Mouse (Mus musculus): ENCODE measurements around the gene Kdm2a. TPM values are rescaled to one million over a fixed set of nuclear protein-coding genes. Genes with fewer than 3 reads are reported as not detected.
A peak's percentile ranks its signal among the peaks of the same experiment; 100 is the strongest.

Gene Kdm2a
- polyA plus RNA-seq, 1 experiment = 78.4 TPM

DNA sequence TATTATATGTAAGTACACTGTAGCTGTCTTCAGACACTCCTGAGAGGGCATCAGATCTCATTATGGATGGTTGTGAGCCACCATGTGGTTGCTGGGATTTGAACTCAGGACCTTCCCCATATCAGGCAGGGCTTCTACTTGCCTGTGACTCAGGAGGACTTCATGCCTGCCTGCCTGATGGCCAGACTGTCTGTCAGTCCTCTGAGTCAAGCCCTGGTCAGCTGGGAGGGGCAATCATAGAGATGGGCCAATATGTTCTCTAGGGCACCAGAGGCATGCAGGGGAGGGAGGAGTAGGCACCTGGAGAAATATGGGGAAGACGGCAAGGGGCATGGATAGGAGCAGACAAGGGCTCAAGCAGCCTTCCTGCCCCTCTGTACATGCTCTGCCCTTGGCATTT is 36.9 kb upstream of the Kdm2a start:
- Histone ChIP-seq H3K27me3 (ENCODE audit: control insufficient read depth, insufficient read depth, low read length, poor library complexity, severe bottlenecking) (no peaks in the 10 kb centered on the region), H3K36me3 (ENCODE audit: control insufficient read depth, insufficient read depth, low read length, poor library complexity, severe bottlenecking) (no peaks in the 10 kb centered on the region), H3K4me1 (ENCODE audit: control insufficient read depth, insufficient read depth, low read length) (peaks cover 2% of the 10 kb centered on the region), H3K27ac (ENCODE audit: insufficient read depth, low read length) (no peak overlapping the region), H3K4me3 (ENCODE audit: low read depth, low read length) (no peak overlapping the region), H3K9ac (ENCODE audit: low read depth, poor library complexity, severe bottlenecking) (no peak overlapping the region), H3K9me3 (replicated peaks; ENCODE audit: control insufficient read depth, insufficient read depth, low read length, poor library complexity, severe bottlenecking) (no peaks in the 10 kb centered on the region)
- TF ChIP-seq POLR2A (IDR thresholded peaks at IDR 0.05; ENCODE audit: insufficient read depth, low read length) (no peak), EP300 (IDR thresholded peaks at IDR 0.05; ENCODE audit: insufficient read depth, low read depth, low read length) (no peak), CTCF (IDR thresholded peaks at IDR 0.05; ENCODE audit: low read depth, low read length) (no peak)

DNA sequence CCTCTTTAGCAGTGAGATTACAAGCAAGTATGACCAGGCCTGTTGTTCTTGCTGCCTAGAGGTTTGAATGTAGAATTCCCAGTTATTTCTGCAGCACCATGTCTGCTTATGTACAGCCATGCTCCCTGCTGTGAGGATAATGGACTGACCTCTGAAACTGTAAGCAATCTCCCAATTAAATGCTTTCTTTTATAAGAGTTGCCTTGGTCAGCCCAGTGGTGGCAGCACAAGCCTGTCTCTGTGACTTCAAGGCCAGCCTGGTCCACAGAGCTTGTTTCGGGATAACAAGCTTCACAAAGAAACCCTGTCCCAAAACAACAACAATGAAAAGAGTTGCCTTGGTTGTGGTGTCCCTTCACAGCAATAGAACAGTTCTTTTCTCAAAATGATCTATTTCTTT is 35.7 kb upstream of the Kdm2a start:
- H3K4me1 ChIP-seq (ENCODE audit: control insufficient read depth, insufficient read depth, low read length) = peaks cover 2% of the 10 kb centered on the region
- no peaks in the 10 kb centered on the region for H3K36me3 ChIP-seq (ENCODE audit: control insufficient read depth, insufficient read depth, low read length, poor library complexity, severe bottlenecking)
- no peak for TF ChIP-seq EP300 (IDR thresholded peaks at IDR 0.05; ENCODE audit: insufficient read depth, low read depth, low read length)
- TF ChIP-seq POLR2A (IDR thresholded peaks at IDR 0.05; ENCODE audit: insufficient read depth, low read length) = no peak
- no peak for TF ChIP-seq CTCF (IDR thresholded peaks at IDR 0.05; ENCODE audit: low read depth, low read length)
- H3K4me3 ChIP-seq (ENCODE audit: low read depth, low read length) = no peak overlapping the region
- no peaks in the 10 kb centered on the region for H3K27me3 ChIP-seq (ENCODE audit: control insufficient read depth, insufficient read depth, low read length, poor library complexity, severe bottlenecking)
- H3K9ac ChIP-seq (ENCODE audit: low read depth, poor library complexity, severe bottlenecking) = no peak overlapping the region
- H3K9me3 ChIP-seq (replicated peaks; ENCODE audit: control insufficient read depth, insufficient read depth, low read length, poor library complexity, severe bottlenecking) = no peaks in the 10 kb centered on the region
- H3K27ac ChIP-seq (ENCODE audit: insufficient read depth, low read length) = no peak overlapping the region

- Histone ChIP-seq H3K36me3 (ENCODE audit: control insufficient read depth, insufficient read depth, low read length, poor library complexity, severe bottlenecking) (no peaks in the 10 kb centered on the region), H3K9me3 (replicated peaks; ENCODE audit: control insufficient read depth, insufficient read depth, low read length, poor library complexity, severe bottlenecking) (no peaks in the 10 kb centered on the region), H3K27ac (ENCODE audit: insufficient read depth, low read length) (no peak overlapping the region), H3K9ac (ENCODE audit: low read depth, poor library complexity, severe bottlenecking) (no peak overlapping the region), H3K4me1 (ENCODE audit: control insufficient read depth, insufficient read depth, low read length) (no peaks in the 10 kb centered on the region), H3K4me3 (ENCODE audit: low read depth, low read length) (no peak overlapping the region), H3K27me3 (ENCODE audit: control insufficient read depth, insufficient read depth, low read length, poor library complexity, severe bottlenecking) (no peaks in the 10 kb centered on the region)
- TF ChIP-seq CTCF (IDR thresholded peaks at IDR 0.05; ENCODE audit: low read depth, low read length) = no peak
- no peak for TF ChIP-seq EP300 (IDR thresholded peaks at IDR 0.05; ENCODE audit: insufficient read depth, low read depth, low read length)
- TF ChIP-seq POLR2A (IDR thresholded peaks at IDR 0.05; ENCODE audit: insufficient read depth, low read length) = no peak
These were observed 32.1 kb upstream of the Kdm2a start for GRCm38 (mm10) chr19:4430091-4430620.

DNA sequence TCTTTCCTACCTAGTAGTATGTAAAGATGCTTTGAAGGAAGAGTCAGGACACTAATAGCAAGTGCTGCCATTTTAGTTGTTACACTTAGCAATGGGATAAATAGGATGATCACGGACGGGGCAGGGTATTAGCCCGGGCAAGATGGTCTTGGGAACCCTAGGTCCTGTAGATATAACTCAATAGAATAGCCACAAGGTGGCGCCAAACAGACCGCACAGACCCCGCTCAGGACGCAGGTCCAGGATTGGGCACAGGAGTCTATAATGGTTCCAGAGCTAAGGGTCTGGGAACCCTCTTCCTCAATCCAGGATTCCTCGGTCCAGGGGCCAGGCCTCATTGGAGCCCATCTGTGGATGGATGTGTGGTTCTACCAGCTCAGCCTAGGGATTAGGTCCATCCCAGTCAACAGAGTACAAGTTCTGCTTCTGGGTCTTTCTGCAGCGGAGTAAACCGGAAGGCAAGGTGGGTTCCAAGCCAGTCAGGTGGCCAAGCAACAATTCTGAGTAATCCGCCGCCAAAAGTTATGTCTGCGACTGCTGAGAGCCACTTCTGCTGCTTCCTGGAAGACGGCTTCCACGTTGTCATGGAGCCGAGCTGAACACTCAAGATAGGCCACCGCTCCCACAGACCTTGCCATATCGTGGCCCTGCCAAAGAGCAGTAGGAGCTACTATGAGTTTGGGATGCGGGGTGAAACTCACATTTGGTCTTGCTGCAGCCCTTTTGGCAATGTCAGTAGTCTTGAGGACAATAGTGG is 27.7 kb upstream of the Kdm2a start:
- Histone ChIP-seq H3K4me3 (ENCODE audit: low read depth, low read length) (peak overlapping the region; percentile 47), H3K9ac (ENCODE audit: low read depth, poor library complexity, severe bottlenecking) (peak overlapping the region; percentile 27; the same call in 1 of the 2 replicates), H3K36me3 (ENCODE audit: control insufficient read depth, insufficient read depth, low read length, poor library complexity, severe bottlenecking) (no peaks in the 10 kb centered on the region), H3K27me3 (ENCODE audit: control insufficient read depth, insufficient read depth, low read length, poor library complexity, severe bottlenecking) (no peaks in the 10 kb centered on the region), H3K27ac (ENCODE audit: insufficient read depth, low read length) (peak overlapping the region; percentile 63; the same call in 1 of the 2 replicates), H3K9me3 (replicated peaks; ENCODE audit: control insufficient read depth, insufficient read depth, low read length, poor library complexity, severe bottlenecking) (no peaks in the 10 kb centered on the region), H3K4me1 (ENCODE audit: control insufficient read depth, insufficient read depth, low read length) (peaks cover 2% of the 10 kb centered on the region)
- TF ChIP-seq POLR2A (IDR thresholded peaks at IDR 0.05; ENCODE audit: insufficient read depth, low read length) = no peak
- TF ChIP-seq CTCF (IDR thresholded peaks at IDR 0.05; ENCODE audit: low read depth, low read length) = peak; percentile 77

GRCm38 (mm10) chr19:4423021-4423420 is 24.9 kb upstream of the Kdm2a start:
- H3K27me3 ChIP-seq (ENCODE audit: control insufficient read depth, insufficient read depth, low read length, poor library complexity, severe bottlenecking) = no peaks in the 10 kb centered on the region
- TF ChIP-seq POLR2A (IDR thresholded peaks at IDR 0.05; ENCODE audit: insufficient read depth, low read length) = no peak
- no peak overlapping the region for H3K9ac ChIP-seq (ENCODE audit: low read depth, poor library complexity, severe bottlenecking)
- no peak overlapping the region for H3K4me3 ChIP-seq (ENCODE audit: low read depth, low read length)
- H3K27ac ChIP-seq (ENCODE audit: insufficient read depth, low read length) = no peak overlapping the region
- H3K4me1 ChIP-seq (ENCODE audit: control insufficient read depth, insufficient read depth, low read length) = peaks cover 2% of the 10 kb centered on the region
- no peaks in the 10 kb centered on the region for H3K36me3 ChIP-seq (ENCODE audit: control insufficient read depth, insufficient read depth, low read length, poor library complexity, severe bottlenecking)
- H3K9me3 ChIP-seq (replicated peaks; ENCODE audit: control insufficient read depth, insufficient read depth, low read length, poor library complexity, severe bottlenecking) = no peaks in the 10 kb centered on the region

DNA sequence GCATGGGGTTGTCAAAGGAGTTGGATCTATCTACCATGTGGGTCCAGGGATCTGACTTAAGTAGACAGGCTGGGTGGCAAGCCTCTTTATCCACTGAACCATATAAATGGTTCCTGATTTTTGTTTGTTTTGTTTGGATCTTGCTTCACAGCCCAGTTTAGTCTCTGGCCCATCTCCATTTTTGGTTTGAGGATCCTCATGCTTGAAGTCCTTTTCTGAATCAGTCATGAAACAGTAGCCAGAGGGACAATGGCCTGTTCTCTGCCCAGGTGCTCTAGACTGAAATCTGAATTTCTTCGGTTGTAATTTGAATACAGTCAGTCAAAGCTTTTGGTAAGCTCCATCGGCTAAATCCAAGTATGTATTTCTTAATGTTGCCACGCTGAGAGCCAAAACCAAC is 24.5 kb upstream of the Kdm2a start:
- Histone ChIP-seq H3K9me3 (replicated peaks; ENCODE audit: control insufficient read depth, insufficient read depth, low read length, poor library complexity, severe bottlenecking) (no peaks in the 10 kb centered on the region), H3K36me3 (ENCODE audit: control insufficient read depth, insufficient read depth, low read length, poor library complexity, severe bottlenecking) (no peaks in the 10 kb centered on the region), H3K4me1 (ENCODE audit: control insufficient read depth, insufficient read depth, low read length) (peaks cover 2% of the 10 kb centered on the region), H3K4me3 (ENCODE audit: low read depth, low read length) (no peak overlapping the region), H3K27me3 (ENCODE audit: control insufficient read depth, insufficient read depth, low read length, poor library complexity, severe bottlenecking) (no peaks in the 10 kb centered on the region), H3K9ac (ENCODE audit: low read depth, poor library complexity, severe bottlenecking) (no peak overlapping the region), H3K27ac (ENCODE audit: insufficient read depth, low read length) (no peak overlapping the region)
- TF ChIP-seq POLR2A (IDR thresholded peaks at IDR 0.05; ENCODE audit: insufficient read depth, low read length) (no peak), CTCF (IDR thresholded peaks at IDR 0.05; ENCODE audit: low read depth, low read length) (no peak), EP300 (IDR thresholded peaks at IDR 0.05; ENCODE audit: insufficient read depth, low read depth, low read length) (no peak)
